Mouse (Mus musculus) stomach, embryonic 15.5 days (tissue): ENCODE measurements around the gene Snx29. TPM values are rescaled to one million over a fixed set of nuclear protein-coding genes. Genes with fewer than 3 reads are reported as not detected.

Source experiments
- ATAC-seq: fragments of 200-750 bp; cut with Nextera tagmentation; 2 replicates; pipeline ENCODE4 v1.8.0; 2017; ENCODE audit warnings: low read depth, moderate number of reproducible peaks, moderate TSS enrichment; ENCODE audit not compliant: insufficient read depth, low FRiP score
- H3K27ac ChIP-seq: fragments of 300-500 bp; sonication (generic); 2 replicates; pipeline ENCODE4 v1.5.1; 2015; ENCODE audit warnings: mild to moderate bottlenecking, inconsistent platforms
- H3K27me3 ChIP-seq: fragments of 300-500 bp; sonication (generic); replicated peaks from 2 replicates; pipeline ENCODE4 v1.6.1; 2015; ENCODE audit warnings: inconsistent platforms
- H3K36me3 ChIP-seq: fragments of 300-500 bp; sonication (generic); 2 replicates; pipeline ENCODE4 v1.6.1; 2015; ENCODE audit warnings: inconsistent platforms
- H3K4me1 ChIP-seq: fragments of 300-500 bp; sonication (generic); 2 replicates; pipeline ENCODE4 v1.6.1; 2015; ENCODE audit warnings: inconsistent platforms
- H3K4me2 ChIP-seq: fragments of 300-500 bp; sonication (generic); 2 replicates; pipeline ENCODE4 v1.6.1; 2015; ENCODE audit warnings: mild to moderate bottlenecking, inconsistent platforms
- H3K4me3 ChIP-seq: fragments of 300-500 bp; sonication (generic); replicated peaks from 2 replicates; pipeline ENCODE4 v1.5.1; 2015; ENCODE audit warnings: inconsistent platforms
- H3K9ac ChIP-seq: fragments of 300-500 bp; sonication (generic); 2 replicates; pipeline ENCODE4 v1.6.1; 2015; ENCODE audit warnings: inconsistent platforms
- H3K9me3 ChIP-seq: fragments of 300-500 bp; sonication (generic); 2 replicates; pipeline ENCODE4 v1.6.1; 2016; ENCODE audit warnings: inconsistent platforms
- WGBS: fragments of 180-500 bp; shearing (Covaris S2); methylation state at CpG from one replicate; pipeline ENCODE4 v1.1.7; 2015; 5-methylcytosine and 5-hydroxymethylcytosine counted together
- polyA plus RNA-seq: library from polyadenylated mRNA; unstranded; fragments of >200 nt; fragmentation: Nextera tagmentation; extraction: Ambion mirVana; gene quantifications from 2 replicates; pipeline ENCODE4 v1.2.1, GENCODE M21; 2015

Snx29 gene
- polyA plus RNA-seq, 1 experiment from 2014 or later = 10.1 TPM

DNA sequence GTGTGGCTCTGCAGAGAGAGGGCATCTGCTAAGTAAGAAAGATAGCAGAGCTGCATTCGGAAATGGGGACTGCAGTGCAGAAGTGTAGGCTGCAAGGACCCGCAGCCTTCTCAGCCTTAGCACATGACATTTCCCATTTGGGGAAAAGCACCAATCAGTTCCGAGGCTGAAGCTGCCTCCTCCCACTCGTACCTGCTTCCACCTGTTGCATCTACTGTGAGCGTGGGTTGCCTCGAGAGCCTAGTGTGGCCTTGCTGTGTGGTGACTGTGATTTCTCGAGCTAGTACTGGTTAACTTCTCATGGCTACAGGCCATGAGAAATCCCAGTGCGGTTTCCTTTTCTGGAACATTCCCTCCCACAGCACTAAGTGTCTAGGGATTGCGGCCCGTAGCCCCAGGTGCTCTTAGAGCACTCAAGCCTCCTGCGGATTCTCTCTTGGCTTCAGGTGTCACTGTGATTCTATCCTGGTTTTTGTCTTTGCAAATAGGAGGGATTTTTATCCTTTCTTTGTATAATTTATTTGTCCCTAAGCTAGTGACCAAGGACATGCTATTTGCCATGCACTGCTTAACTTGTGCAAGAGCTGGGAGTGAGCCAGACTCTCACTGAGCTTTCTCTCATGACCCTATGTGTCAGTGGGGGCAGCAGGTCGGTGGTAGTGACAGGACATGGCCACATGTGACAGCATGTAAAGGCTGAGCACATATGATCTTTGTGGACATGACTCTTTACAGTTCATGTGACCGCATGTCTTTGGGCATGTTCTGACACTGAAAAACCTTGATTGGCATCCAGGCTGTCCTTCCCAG is 342.4 kb downstream of the Snx29 start:
- H3K4me2 ChIP-seq = no peak overlapping the region
- H3K36me3 ChIP-seq = no peaks in the 10 kb centered on the region
- no peak overlapping the region for H3K9ac ChIP-seq
- ATAC-seq = no peak
- no peak overlapping the region for H3K27ac ChIP-seq
- no peak overlapping the region for H3K4me3 ChIP-seq
- H3K4me1 ChIP-seq = no peaks in the 10 kb centered on the region
- H3K9me3 ChIP-seq = no peaks in the 10 kb centered on the region
- 82% methylated on average over 13 of the region's 13 CpGs for WGBS
- H3K27me3 ChIP-seq = no peaks in the 10 kb centered on the region

DNA sequence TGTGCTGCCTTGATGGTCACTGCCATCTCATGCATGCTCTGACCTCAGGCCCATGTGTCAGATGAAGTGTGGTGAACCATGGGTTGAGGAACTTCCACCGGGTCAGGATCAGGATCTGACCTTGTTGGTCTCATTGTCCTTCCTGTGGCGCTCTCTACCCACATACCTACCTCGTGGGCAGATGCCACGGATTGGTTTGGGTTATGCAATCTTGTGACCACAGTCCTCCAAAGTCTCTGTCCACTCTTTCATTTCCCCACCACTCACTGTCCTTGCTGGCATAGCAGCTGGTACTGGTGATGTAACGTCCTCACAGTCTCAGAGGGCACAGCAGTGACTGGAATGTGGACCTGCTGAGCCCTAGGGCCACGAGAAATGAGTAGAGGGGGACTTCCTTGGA is 343.2 kb downstream of the Snx29 start:
- H3K9ac ChIP-seq = no peak overlapping the region
- 77% methylated on average over 6 of the region's 6 CpGs for WGBS
- no peaks in the 10 kb centered on the region for H3K36me3 ChIP-seq
- no peaks in the 10 kb centered on the region for H3K9me3 ChIP-seq
- H3K27me3 ChIP-seq = no peaks in the 10 kb centered on the region
- no peak overlapping the region for H3K4me3 ChIP-seq
- 0 out of 2 replicates have a peak, but pooled peaks cover 2% of the 10 kb centered on the region for H3K4me1 ChIP-seq
- no peak for ATAC-seq
- no peak overlapping the region for H3K27ac ChIP-seq
- no peak overlapping the region for H3K4me2 ChIP-seq

DNA sequence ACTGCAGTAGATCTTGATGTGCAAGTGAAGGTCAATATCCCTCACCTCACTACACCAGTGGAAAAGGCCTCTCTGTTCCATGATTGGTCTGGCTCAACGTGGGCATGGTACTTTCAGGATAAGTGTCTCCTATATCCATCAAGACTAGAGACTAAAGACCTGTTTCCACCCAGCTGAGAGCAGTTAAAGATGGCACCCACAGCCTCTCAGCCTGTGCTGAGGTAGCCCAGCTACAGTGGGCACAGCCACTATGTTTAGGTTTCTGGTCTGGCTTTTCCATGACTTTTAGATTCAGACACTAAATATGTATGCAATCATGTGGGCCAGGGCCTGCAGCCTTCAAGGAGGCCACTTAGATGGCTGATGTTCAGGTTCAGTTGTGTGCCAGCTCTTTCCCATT is 345.7 kb downstream of the Snx29 start:
- no peak for ATAC-seq
- Histone ChIP-seq H3K9me3 (no peaks in the 10 kb centered on the region), H3K27ac (no peak overlapping the region), H3K4me1 (0 out of 2 replicates have a peak, but pooled peaks cover 3% of the 10 kb centered on the region), H3K36me3 (no peaks in the 10 kb centered on the region), H3K9ac (no peak overlapping the region), H3K4me2 (no peak overlapping the region), H3K4me3 (no peak overlapping the region), H3K27me3 (no peaks in the 10 kb centered on the region)
- 69% methylated on average over 1 of the region's 1 CpGs for WGBS

DNA sequence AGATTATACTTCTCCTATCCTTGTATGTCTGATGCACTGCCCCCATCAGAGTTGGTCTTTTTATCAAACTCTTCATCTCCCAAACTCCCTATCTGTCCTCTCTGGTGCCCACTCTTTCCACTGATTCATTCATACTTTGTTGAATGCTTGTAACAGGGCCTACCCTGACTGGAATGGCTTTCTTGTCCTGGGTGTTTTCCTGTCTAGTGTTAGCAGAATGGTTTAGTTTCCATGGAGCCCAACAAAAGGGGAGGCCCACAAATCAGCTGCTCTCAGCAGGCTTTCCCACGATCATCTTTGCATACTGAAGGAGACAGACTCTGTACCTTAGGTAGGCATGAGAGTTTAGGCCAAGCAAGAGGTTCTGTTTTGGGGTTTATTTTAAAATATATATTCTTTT is 346.2 kb downstream of the Snx29 start:
- no peak overlapping the region for H3K4me3 ChIP-seq
- 68% methylated on average over 1 of the region's 1 CpGs for WGBS
- no peak overlapping the region for H3K27ac ChIP-seq
- ATAC-seq = no peak
- no peaks in the 10 kb centered on the region for H3K36me3 ChIP-seq
- H3K4me1 ChIP-seq = 0 out of 2 replicates have a peak, but pooled peaks cover 3% of the 10 kb centered on the region
- no peak overlapping the region for H3K9ac ChIP-seq
- no peak overlapping the region for H3K4me2 ChIP-seq
- H3K9me3 ChIP-seq = no peaks in the 10 kb centered on the region
- H3K27me3 ChIP-seq = no peaks in the 10 kb centered on the region

GRCm38 (mm10) chr16:11670251-11670970 is 347.7 kb downstream of the Snx29 start:
- WGBS = 77% methylated on average over 9 of the region's 9 CpGs
- no peaks in the 10 kb centered on the region for H3K27me3 ChIP-seq
- H3K4me1 ChIP-seq = 0 out of 2 replicates have a peak, but pooled peaks cover 3% of the 10 kb centered on the region
- H3K9ac ChIP-seq = no peak overlapping the region
- no peak overlapping the region for H3K4me3 ChIP-seq
- no peaks in the 10 kb centered on the region for H3K36me3 ChIP-seq
- no peak for ATAC-seq
- H3K9me3 ChIP-seq = no peaks in the 10 kb centered on the region
- no peak overlapping the region for H3K4me2 ChIP-seq
- H3K27ac ChIP-seq = no peak overlapping the region

- H3K27me3 ChIP-seq = no peaks in the 10 kb centered on the region
- H3K27ac ChIP-seq = no peak overlapping the region
- WGBS = 65% methylated on average over 6 of the region's 6 CpGs
- no peak overlapping the region for H3K4me3 ChIP-seq
- ATAC-seq = no peak
- no peak overlapping the region for H3K4me2 ChIP-seq
- no peak overlapping the region for H3K9ac ChIP-seq
- 0 out of 2 replicates have a peak, but pooled peaks cover 3% of the 10 kb centered on the region for H3K4me1 ChIP-seq
- H3K9me3 ChIP-seq = no peaks in the 10 kb centered on the region
- H3K36me3 ChIP-seq = no peaks in the 10 kb centered on the region
Measured at GRCm38 (mm10) chr16:11670971-11671310, 348.2 kb downstream of the Snx29 start.

DNA sequence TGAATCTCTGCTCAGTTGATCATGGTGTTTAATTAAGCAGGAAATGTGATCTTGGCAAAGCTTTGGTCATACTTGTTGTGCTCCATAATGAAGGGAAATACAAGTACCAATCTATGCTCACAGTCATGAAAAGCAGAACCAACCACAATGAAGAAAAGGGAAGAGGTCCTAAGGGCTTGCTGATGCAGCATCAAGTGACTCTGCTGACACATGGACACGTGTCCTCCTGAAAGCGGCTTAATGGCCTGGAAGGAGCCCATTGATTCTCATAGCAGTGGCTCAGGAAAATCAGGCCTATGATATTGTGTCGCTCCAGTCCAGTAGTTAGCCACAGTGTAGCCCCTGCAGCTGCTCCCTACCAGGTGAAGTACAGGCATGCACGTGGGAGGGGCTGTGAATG is 353.3 kb downstream of the Snx29 start:
- Histone ChIP-seq H3K9ac (no peak overlapping the region), H3K4me1 (no peaks in the 10 kb centered on the region), H3K36me3 (no peaks in the 10 kb centered on the region), H3K27me3 (no peaks in the 10 kb centered on the region), H3K27ac (no peak overlapping the region), H3K4me3 (no peak overlapping the region), H3K4me2 (no peak overlapping the region), H3K9me3 (no peaks in the 10 kb centered on the region)
- no peak for ATAC-seq
- 65% methylated on average over 4 of the region's 4 CpGs for WGBS

DNA sequence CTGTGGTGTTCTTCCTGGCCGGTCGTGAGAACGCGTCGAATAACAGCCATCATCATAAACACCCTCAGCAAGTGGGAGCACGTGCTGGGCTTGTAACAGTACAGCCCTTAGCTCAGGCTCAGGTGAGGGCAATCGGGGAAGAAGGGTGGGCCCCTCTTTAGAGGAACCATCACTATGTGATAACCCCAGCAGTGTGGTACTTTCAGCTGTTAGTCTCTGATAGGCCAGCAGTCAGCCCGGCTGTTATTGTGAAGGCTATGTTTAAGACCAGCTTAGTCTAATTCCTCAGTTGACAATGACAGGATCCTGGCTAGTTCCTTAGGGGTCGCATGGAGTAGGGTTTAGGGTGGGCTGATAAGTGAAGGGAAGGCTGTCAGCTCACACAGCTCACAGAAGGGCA is 362.6 kb downstream of the Snx29 start:
- no peak overlapping the region for H3K9ac ChIP-seq
- H3K9me3 ChIP-seq = no peaks in the 10 kb centered on the region
- WGBS = 85% methylated on average over 9 of the region's 9 CpGs
- no peak overlapping the region for H3K4me2 ChIP-seq
- no peak overlapping the region for H3K4me3 ChIP-seq
- no peaks in the 10 kb centered on the region for H3K4me1 ChIP-seq
- ATAC-seq = no peak
- H3K27me3 ChIP-seq = no peaks in the 10 kb centered on the region
- no peak overlapping the region for H3K27ac ChIP-seq
- H3K36me3 ChIP-seq = no peaks in the 10 kb centered on the region

- Histone ChIP-seq H3K4me2 (no peak overlapping the region), H3K9ac (no peak overlapping the region), H3K27ac (no peak overlapping the region), H3K4me3 (no peak overlapping the region), H3K36me3 (no peaks in the 10 kb centered on the region), H3K4me1 (no peaks in the 10 kb centered on the region), H3K27me3 (no peaks in the 10 kb centered on the region), H3K9me3 (no peaks in the 10 kb centered on the region)
- 77% methylated on average over 3 of the region's 3 CpGs for WGBS
- no peak for ATAC-seq
Measured at GRCm38 (mm10) chr16:11685735-11686340, 363.1 kb downstream of the Snx29 start.

- Histone ChIP-seq H3K27ac (no peak overlapping the region), H3K27me3 (no peaks in the 10 kb centered on the region), H3K4me3 (no peak overlapping the region), H3K9me3 (no peaks in the 10 kb centered on the region), H3K36me3 (no peaks in the 10 kb centered on the region), H3K9ac (no peak overlapping the region), H3K4me1 (no peaks in the 10 kb centered on the region), H3K4me2 (no peak overlapping the region)
- ATAC-seq = no peak
Measured at GRCm38 (mm10) chr16:11687836-11688235, 365.1 kb downstream of the Snx29 start.

- Histone ChIP-seq H3K27ac (no peak overlapping the region), H3K9ac (no peak overlapping the region), H3K27me3 (no peaks in the 10 kb centered on the region), H3K9me3 (no peaks in the 10 kb centered on the region), H3K36me3 (no peaks in the 10 kb centered on the region), H3K4me3 (no peak overlapping the region), H3K4me1 (no peaks in the 10 kb centered on the region), H3K4me2 (no peak overlapping the region)
- WGBS = 61% methylated on average over 4 of the region's 4 CpGs
- no peak for ATAC-seq
Measured at GRCm38 (mm10) chr16:11688281-11689005, 365.7 kb downstream of the Snx29 start.

- H3K27ac ChIP-seq = no peak overlapping the region
- no peaks in the 10 kb centered on the region for H3K36me3 ChIP-seq
- no peaks in the 10 kb centered on the region for H3K4me1 ChIP-seq
- H3K27me3 ChIP-seq = no peaks in the 10 kb centered on the region
- H3K9me3 ChIP-seq = no peaks in the 10 kb centered on the region
- WGBS = 87% methylated on average over 8 of the region's 8 CpGs
- no peak for ATAC-seq
- H3K9ac ChIP-seq = no peak overlapping the region
- no peak overlapping the region for H3K4me2 ChIP-seq
- no peak overlapping the region for H3K4me3 ChIP-seq
Measured at GRCm38 (mm10) chr16:11690097-11690496, 367.4 kb downstream of the Snx29 start.
